Mouse (Mus musculus): ENCODE measurements around the gene Rtn4rl2. TPM values are rescaled to one million over a fixed set of nuclear protein-coding genes. Genes with fewer than 3 reads are reported as not detected.

Rtn4rl2 gene
- polyA plus RNA-seq, 1 experiment = 11.8 TPM

- H3K36me3 ChIP-seq (ENCODE audit: control insufficient read depth, insufficient read depth, low read length) = no peaks in the 10 kb centered on the region
- H3K27me3 ChIP-seq (ENCODE audit: control insufficient read depth, insufficient read depth, low read length) = peaks cover 35% of the 10 kb centered on the region
- peaks cover 7% of the 10 kb centered on the region for H3K4me1 ChIP-seq (ENCODE audit: control insufficient read depth, insufficient read depth, insufficient read length, low read length)
- WGBS = 2% methylated on average over 78 of the region's 78 CpGs
- TF ChIP-seq CTCF (IDR thresholded peaks at IDR 0.05; ENCODE audit: extremely low read depth, insufficient read length, insufficient replicate concordance, low read depth, low read length) (no peak), POLR2A (IDR thresholded peaks at IDR 0.05; ENCODE audit: low read depth, low read length) (no peak)
- peak overlapping the region; percentile 56 for H3K4me3 ChIP-seq (ENCODE audit: low read depth, low read length)
- H3K27ac ChIP-seq (ENCODE audit: insufficient read depth, low read depth, low read length) = no peak overlapping the region
These were observed 14.3 kb downstream of the Rtn4rl2 start for GRCm38 (mm10) chr2:84872105-84872716.

- Histone ChIP-seq H3K27me3 (ENCODE audit: control insufficient read depth, insufficient read depth, low read length) (peaks cover 49% of the 10 kb centered on the region), H3K4me3 (ENCODE audit: low read depth, low read length) (no peak overlapping the region), H3K27ac (ENCODE audit: insufficient read depth, low read depth, low read length) (no peak overlapping the region), H3K4me1 (ENCODE audit: control insufficient read depth, insufficient read depth, insufficient read length, low read length) (peaks cover 9% of the 10 kb centered on the region), H3K36me3 (ENCODE audit: control insufficient read depth, insufficient read depth, low read length) (no peaks in the 10 kb centered on the region)
- 51% methylated on average over 4 of the region's 4 CpGs for WGBS
- no peak for TF ChIP-seq CTCF (IDR thresholded peaks at IDR 0.05; ENCODE audit: extremely low read depth, insufficient read length, insufficient replicate concordance, low read depth, low read length)
- no peak for TF ChIP-seq POLR2A (IDR thresholded peaks at IDR 0.05; ENCODE audit: low read depth, low read length)
These were observed 15.8 kb downstream of the Rtn4rl2 start for GRCm38 (mm10) chr2:84870623-84871160.

GRCm38 (mm10) chr2:84868977-84869376 lies 17.5 kb downstream of the Rtn4rl2 start:
- no peak overlapping the region for H3K27ac ChIP-seq (ENCODE audit: insufficient read depth, low read depth, low read length)
- H3K4me3 ChIP-seq (ENCODE audit: low read depth, low read length) = no peak overlapping the region
- no peak for TF ChIP-seq CTCF (IDR thresholded peaks at IDR 0.05; ENCODE audit: extremely low read depth, insufficient read length, insufficient replicate concordance, low read depth, low read length)
- TF ChIP-seq POLR2A (IDR thresholded peaks at IDR 0.05; ENCODE audit: low read depth, low read length) = no peak
- peaks cover 10% of the 10 kb centered on the region for H3K4me1 ChIP-seq (ENCODE audit: control insufficient read depth, insufficient read depth, insufficient read length, low read length)
- peaks cover 52% of the 10 kb centered on the region for H3K27me3 ChIP-seq (ENCODE audit: control insufficient read depth, insufficient read depth, low read length)
- no peaks in the 10 kb centered on the region for H3K36me3 ChIP-seq (ENCODE audit: control insufficient read depth, insufficient read depth, low read length)
- 56% methylated on average over 2 of the region's 2 CpGs for WGBS

- 8% methylated on average over 5 of the region's 5 CpGs for WGBS
- Histone ChIP-seq H3K27me3 (ENCODE audit: control insufficient read depth, insufficient read depth, low read length) (peaks cover 52% of the 10 kb centered on the region), H3K4me3 (ENCODE audit: low read depth, low read length) (no peak overlapping the region)
These were observed 18.0 kb downstream of the Rtn4rl2 start for GRCm38 (mm10) chr2:84868521-84868943.

GRCm38 (mm10) chr2:84865616-84866571 lies 20.6 kb downstream of the Rtn4rl2 start:
- H3K27me3 ChIP-seq (ENCODE audit: control insufficient read depth, insufficient read depth, low read length) = peaks cover 33% of the 10 kb centered on the region
- H3K36me3 ChIP-seq (ENCODE audit: control insufficient read depth, insufficient read depth, low read length) = no peaks in the 10 kb centered on the region
- 0 out of 2 replicates have a peak, but pooled peaks cover 3% of the 10 kb centered on the region for H3K4me1 ChIP-seq (ENCODE audit: control insufficient read depth, insufficient read depth, insufficient read length, low read length)
- no peak overlapping the region for H3K27ac ChIP-seq (ENCODE audit: insufficient read depth, low read depth, low read length)
- peak overlapping the region; percentile 7; the same call in 1 of the 2 replicates for H3K4me3 ChIP-seq (ENCODE audit: low read depth, low read length)
- WGBS = 4% methylated on average over 47 of the region's 47 CpGs
- TF ChIP-seq POLR2A (IDR thresholded peaks at IDR 0.05; ENCODE audit: low read depth, low read length) = no peak
- TF ChIP-seq CTCF (IDR thresholded peaks at IDR 0.05; ENCODE audit: extremely low read depth, insufficient read length, insufficient replicate concordance, low read depth, low read length) = peak; percentile 60; the same call in 1 of the 2 replicates

More at GRCm38 (mm10) chr2:84868521-84868943, 18.0 kb downstream of the Rtn4rl2 start:
- H3K36me3 ChIP-seq (ENCODE audit: control insufficient read depth, insufficient read depth, low read length) = no peaks in the 10 kb centered on the region
- TF ChIP-seq CTCF (IDR thresholded peaks at IDR 0.05; ENCODE audit: extremely low read depth, insufficient read length, insufficient replicate concordance, low read depth, low read length) (peak; percentile 82; the same call in 1 of the 2 replicates), POLR2A (IDR thresholded peaks at IDR 0.05; ENCODE audit: low read depth, low read length) (no peak)
- no peak overlapping the region for H3K27ac ChIP-seq (ENCODE audit: insufficient read depth, low read depth, low read length)
- peaks cover 10% of the 10 kb centered on the region for H3K4me1 ChIP-seq (ENCODE audit: control insufficient read depth, insufficient read depth, insufficient read length, low read length)

GRCm38 (mm10) chr2:84862231-84862630 lies 24.3 kb downstream of the Rtn4rl2 start:
- Histone ChIP-seq H3K4me3 (ENCODE audit: low read depth, low read length) (no peak overlapping the region), H3K4me1 (ENCODE audit: control insufficient read depth, insufficient read depth, insufficient read length, low read length) (0 out of 2 replicates have a peak, but pooled peaks cover 3% of the 10 kb centered on the region), H3K27me3 (ENCODE audit: control insufficient read depth, insufficient read depth, low read length) (peaks cover 17% of the 10 kb centered on the region), H3K27ac (ENCODE audit: insufficient read depth, low read depth, low read length) (no peak overlapping the region), H3K36me3 (ENCODE audit: control insufficient read depth, insufficient read depth, low read length) (no peaks in the 10 kb centered on the region)
- WGBS = 73% methylated on average over 3 of the region's 3 CpGs
- TF ChIP-seq POLR2A (IDR thresholded peaks at IDR 0.05; ENCODE audit: low read depth, low read length) = no peak
- no peak for TF ChIP-seq CTCF (IDR thresholded peaks at IDR 0.05; ENCODE audit: extremely low read depth, insufficient read length, insufficient replicate concordance, low read depth, low read length)

Data from small intestine, adult 2 months (tissue).